Mouse (Mus musculus): ENCODE results near the gene Mettl22. TPM values are rescaled to one million over a fixed set of nuclear protein-coding genes. Genes with fewer than 3 reads are reported as not detected.

The Mettl22 gene
- total RNA-seq, 2 experiments from 2014 or later: 8.4 to 19.2 TPM

Other genes with a start within 250 kb of the Mettl22 start
- gene Tmem114, start 45.7 kb upstream of the Mettl22 start, total RNA-seq (2015): 0.62 TPM in 1 of 2 replicates, not detected in the other
- not detected in 2 replicates for gene Tmem114, start 45.7 kb upstream of the Mettl22 start, total RNA-seq (2017)
- not detected in 2 replicates for gene Abat, start 42.6 kb downstream of the Mettl22 start, total RNA-seq (2015)
- 0.03 and 0.21 TPM in 2 replicates for gene Abat, start 42.6 kb downstream of the Mettl22 start, total RNA-seq (2017)
- gene Pmm2, start 166.9 kb downstream of the Mettl22 start, total RNA-seq (2015): 42.9 and 46.5 TPM in 2 replicates
- gene Pmm2, start 166.9 kb downstream of the Mettl22 start, total RNA-seq (2017): 49.1 and 50.9 TPM in 2 replicates
- gene Tmem186, start 166.9 kb downstream of the Mettl22 start, total RNA-seq (2015): 6.7 and 8.0 TPM in 2 replicates
- 13.5 and 17.0 TPM in 2 replicates for gene Tmem186, start 166.9 kb downstream of the Mettl22 start, total RNA-seq (2017)
- 4.5 and 5.8 TPM in 2 replicates for gene Carhsp1, start 201.4 kb downstream of the Mettl22 start, total RNA-seq (2015)
- 6.0 and 7.9 TPM in 2 replicates for gene Carhsp1, start 201.4 kb downstream of the Mettl22 start, total RNA-seq (2017)
- gene Gm5767, start 210.0 kb downstream of the Mettl22 start, total RNA-seq (2015): not detected in 2 replicates
- gene Gm5767, start 210.0 kb downstream of the Mettl22 start, total RNA-seq (2017): not detected in 2 replicates